Mouse (Mus musculus) liver (tissue): ENCODE measurements around the gene Tnfaip6.

Experiments
- DNase-seq: peaks from one replicate; pipeline ENCODE4 v3.0.0-alpha.2; 2020; ENCODE audit warnings: mixed read lengths

Tnfaip6 gene

GRCm38 (mm10) chr2:52053502-52053901 lies 15.7 kb downstream of the Tnfaip6 start:
- no peak for DNase-seq

- DNase-seq: no peak
Measured at GRCm38 (mm10) chr2:52055616-52056015, 17.8 kb downstream of the Tnfaip6 start.

GRCm38 (mm10) chr2:52057099-52057498 lies 19.3 kb downstream of the Tnfaip6 start:
- DNase-seq: no peak

GRCm38 (mm10) chr2:52057681-52058080 lies 19.9 kb downstream of the Tnfaip6 start:
- no peak for DNase-seq

GRCm38 (mm10) chr2:52068641-52069040 lies 30.8 kb downstream of the Tnfaip6 start:
- no peak for DNase-seq

GRCm38 (mm10) chr2:52070816-52071215 lies 33.0 kb downstream of the Tnfaip6 start:
- DNase-seq: no peak

- no peak for DNase-seq
Measured at GRCm38 (mm10) chr2:52071241-52071991, 33.6 kb downstream of the Tnfaip6 start.

GRCm38 (mm10) chr2:52072065-52072490 lies 34.3 kb downstream of the Tnfaip6 start:
- no peak for DNase-seq

GRCm38 (mm10) chr2:52072491-52073140 lies 34.8 kb downstream of the Tnfaip6 start, which contains the start of gene Rif1:
Rif1 (plus strand) TSS chr2:52072832.
- DNase-seq: peak; percentile 93

- DNase-seq: peak; percentile 52
Measured at GRCm38 (mm10) chr2:52073141-52073904, 35.5 kb downstream of the Tnfaip6 start.

- no peak for DNase-seq
Measured at GRCm38 (mm10) chr2:52078666-52079065, 40.9 kb downstream of the Tnfaip6 start.

GRCm38 (mm10) chr2:52084013-52084412 lies 46.2 kb downstream of the Tnfaip6 start:
- DNase-seq: no peak

- no peak for DNase-seq
Measured at GRCm38 (mm10) chr2:52084571-52084970, 46.8 kb downstream of the Tnfaip6 start.
